Mouse (Mus musculus): ENCODE results near the gene Abhd16b. TPM values are rescaled to one million over a fixed set of nuclear protein-coding genes. Genes with fewer than 3 reads are reported as not detected.

Abhd16b gene
- polyA plus RNA-seq, 1 experiment from 2014 or later = not detected

- peak within 1 kb of the TSS; percentile 96 for H3K9ac ChIP-seq (replicated peaks)
- H3K27me3 ChIP-seq = no peaks in the 10 kb centered on the region
- ATAC-seq (ENCODE audit: insufficient number of reproducible peaks, insufficient read depth, low FRiP score, low TSS enrichment, low read depth) = peak; percentile 97
- H3K4me2 ChIP-seq = peak within 1 kb of the TSS; percentile 65
- H3K27ac ChIP-seq = peak within 1 kb of the TSS; percentile 98
- WGBS = under 1% methylated on average over 73 of the region's 74 CpGs
- peaks cover 29% of the 10 kb centered on the region for H3K36me3 ChIP-seq
- peaks cover 24% of the 10 kb centered on the region for H3K4me1 ChIP-seq (replicated peaks)
- H3K9me3 ChIP-seq = no peaks in the 10 kb centered on the region
- peak within 1 kb of the TSS; percentile 97 for H3K4me3 ChIP-seq (replicated peaks)
Measured at GRCm38 (mm10) chr2:181520118-181520935, 27.3 kb downstream of the Abhd16b start, which contains the start of gene Dnajc5. Dnajc5 (plus strand) TSS chr2:181520485.

GRCm38 (mm10) chr2:181520936-181521227, 27.9 kb downstream of the Abhd16b start:
- Histone ChIP-seq H3K9me3 (no peaks in the 10 kb centered on the region), H3K4me3 (replicated peaks) (peak overlapping the region; percentile 97), H3K4me1 (replicated peaks) (peaks cover 24% of the 10 kb centered on the region), H3K36me3 (peaks cover 25% of the 10 kb centered on the region), H3K27ac (peak overlapping the region; percentile 98), H3K27me3 (no peaks in the 10 kb centered on the region), H3K4me2 (peak overlapping the region; percentile 65), H3K9ac (replicated peaks) (peak overlapping the region; percentile 96)
- no peak for ATAC-seq (ENCODE audit: insufficient number of reproducible peaks, insufficient read depth, low FRiP score, low TSS enrichment, low read depth)
- WGBS = under 1% methylated on average over 17 of the region's 17 CpGs

GRCm38 (mm10) chr2:181521491-181521890, 28.5 kb downstream of the Abhd16b start:
- peak overlapping the region; percentile 97 for H3K4me3 ChIP-seq (replicated peaks)
- peaks cover 24% of the 10 kb centered on the region for H3K4me1 ChIP-seq (replicated peaks)
- no peaks in the 10 kb centered on the region for H3K9me3 ChIP-seq
- no peak for ATAC-seq (ENCODE audit: insufficient number of reproducible peaks, insufficient read depth, low FRiP score, low TSS enrichment, low read depth)
- no peaks in the 10 kb centered on the region for H3K27me3 ChIP-seq
- WGBS = 53% methylated on average over 10 of the region's 10 CpGs
- peak overlapping the region; percentile 96 for H3K9ac ChIP-seq (replicated peaks)
- H3K36me3 ChIP-seq = peaks cover 18% of the 10 kb centered on the region
- H3K4me2 ChIP-seq = peak overlapping the region; percentile 65
- H3K27ac ChIP-seq = no peak overlapping the region

- H3K4me3 ChIP-seq (replicated peaks) = no peak overlapping the region
- H3K9me3 ChIP-seq = no peaks in the 10 kb centered on the region
- 73% methylated on average over 5 of the region's 5 CpGs for WGBS
- H3K9ac ChIP-seq (replicated peaks) = no peak overlapping the region
- peaks cover 9% of the 10 kb centered on the region; the same call in 1 of the 2 replicates for H3K36me3 ChIP-seq
- no peak overlapping the region for H3K27ac ChIP-seq
- peaks cover 24% of the 10 kb centered on the region for H3K4me1 ChIP-seq (replicated peaks)
- H3K27me3 ChIP-seq = no peaks in the 10 kb centered on the region
- H3K4me2 ChIP-seq = no peak overlapping the region
- no peak for ATAC-seq (ENCODE audit: insufficient number of reproducible peaks, insufficient read depth, low FRiP score, low TSS enrichment, low read depth)
Measured at GRCm38 (mm10) chr2:181522811-181523210, 29.8 kb downstream of the Abhd16b start.

GRCm38 (mm10) chr2:181525526-181525925, 32.5 kb downstream of the Abhd16b start:
- no peaks in the 10 kb centered on the region for H3K9me3 ChIP-seq
- no peaks in the 10 kb centered on the region for H3K27me3 ChIP-seq
- no peak for ATAC-seq (ENCODE audit: insufficient number of reproducible peaks, insufficient read depth, low FRiP score, low TSS enrichment, low read depth)
- no peak overlapping the region for H3K9ac ChIP-seq (replicated peaks)
- no peak overlapping the region for H3K4me2 ChIP-seq
- peaks cover 28% of the 10 kb centered on the region for H3K36me3 ChIP-seq
- peaks cover 16% of the 10 kb centered on the region for H3K4me1 ChIP-seq (replicated peaks)
- H3K27ac ChIP-seq = no peak overlapping the region
- WGBS = 84% methylated on average over 5 of the region's 5 CpGs
- no peak overlapping the region for H3K4me3 ChIP-seq (replicated peaks)

GRCm38 (mm10) chr2:181529076-181529475, 36.1 kb downstream of the Abhd16b start:
- peaks cover 11% of the 10 kb centered on the region; the same call in 1 of the 2 replicates for H3K9me3 ChIP-seq
- no peaks in the 10 kb centered on the region for H3K4me1 ChIP-seq (replicated peaks)
- H3K9ac ChIP-seq (replicated peaks) = no peak overlapping the region
- ATAC-seq (ENCODE audit: insufficient number of reproducible peaks, insufficient read depth, low FRiP score, low TSS enrichment, low read depth) = no peak
- WGBS = 96% methylated on average over 1 of the region's 1 CpGs
- H3K4me3 ChIP-seq (replicated peaks) = no peak overlapping the region
- H3K4me2 ChIP-seq = no peak overlapping the region
- H3K27me3 ChIP-seq = no peaks in the 10 kb centered on the region
- peaks cover 46% of the 10 kb centered on the region for H3K36me3 ChIP-seq
- H3K27ac ChIP-seq = no peak overlapping the region

GRCm38 (mm10) chr2:181532589-181532988, 39.6 kb downstream of the Abhd16b start:
- 97% methylated on average over 3 of the region's 3 CpGs for WGBS

GRCm38 (mm10) chr2:181536410-181536809, 43.4 kb downstream of the Abhd16b start:
- H3K9ac ChIP-seq (replicated peaks) = no peak overlapping the region
- H3K4me1 ChIP-seq (replicated peaks) = no peaks in the 10 kb centered on the region; the same call in 1 of the 2 replicates
- 92% methylated on average over 2 of the region's 2 CpGs for WGBS
- H3K4me3 ChIP-seq (replicated peaks) = no peak overlapping the region
- ATAC-seq (ENCODE audit: insufficient number of reproducible peaks, insufficient read depth, low FRiP score, low TSS enrichment, low read depth) = no peak
- peaks cover 11% of the 10 kb centered on the region; the same call in 1 of the 2 replicates for H3K9me3 ChIP-seq
- H3K36me3 ChIP-seq = peaks cover 25% of the 10 kb centered on the region
- H3K4me2 ChIP-seq = no peak overlapping the region
- no peaks in the 10 kb centered on the region for H3K27me3 ChIP-seq
- H3K27ac ChIP-seq = no peak overlapping the region

More at GRCm38 (mm10) chr2:181532589-181532988, 39.6 kb downstream of the Abhd16b start:
- H3K9me3 ChIP-seq = peaks cover 11% of the 10 kb centered on the region; the same call in 1 of the 2 replicates
- H3K4me1 ChIP-seq (replicated peaks) = no peaks in the 10 kb centered on the region; the same call in 1 of the 2 replicates
- ATAC-seq (ENCODE audit: insufficient number of reproducible peaks, insufficient read depth, low FRiP score, low TSS enrichment, low read depth) = no peak
- no peak overlapping the region for H3K27ac ChIP-seq
- H3K4me3 ChIP-seq (replicated peaks) = no peak overlapping the region
- no peak overlapping the region for H3K4me2 ChIP-seq
- no peak overlapping the region for H3K9ac ChIP-seq (replicated peaks)
- no peaks in the 10 kb centered on the region for H3K27me3 ChIP-seq
- peaks cover 48% of the 10 kb centered on the region for H3K36me3 ChIP-seq

GRCm38 (mm10) chr2:181537444-181538047, 44.5 kb downstream of the Abhd16b start:
- no peak for ATAC-seq (ENCODE audit: insufficient number of reproducible peaks, insufficient read depth, low FRiP score, low TSS enrichment, low read depth)
- WGBS = 89% methylated on average over 2 of the region's 2 CpGs
- peaks cover 23% of the 10 kb centered on the region for H3K36me3 ChIP-seq
- H3K9me3 ChIP-seq = 0 out of 2 replicates have a peak, but pooled peaks cover 2% of the 10 kb centered on the region
- H3K9ac ChIP-seq (replicated peaks) = no peak overlapping the region
- no peak overlapping the region for H3K4me2 ChIP-seq
- no peaks in the 10 kb centered on the region; the same call in 1 of the 2 replicates for H3K4me1 ChIP-seq (replicated peaks)
- no peaks in the 10 kb centered on the region for H3K27me3 ChIP-seq
- 0 out of 2 replicates have a peak overlapping the region, but pooled peaks have one; percentile 54 for H3K27ac ChIP-seq
- no peak overlapping the region for H3K4me3 ChIP-seq (replicated peaks)

- 94% methylated on average over 6 of the region's 6 CpGs for WGBS
- ATAC-seq (ENCODE audit: insufficient number of reproducible peaks, insufficient read depth, low FRiP score, low TSS enrichment, low read depth) = no peak
- no peaks in the 10 kb centered on the region for H3K27me3 ChIP-seq
- H3K9me3 ChIP-seq = no peaks in the 10 kb centered on the region
- no peak overlapping the region for H3K4me2 ChIP-seq
- H3K36me3 ChIP-seq = peaks cover 27% of the 10 kb centered on the region
- H3K4me3 ChIP-seq (replicated peaks) = no peak overlapping the region
- H3K27ac ChIP-seq = no peak overlapping the region
- no peak overlapping the region for H3K9ac ChIP-seq (replicated peaks)
- H3K4me1 ChIP-seq (replicated peaks) = no peaks in the 10 kb centered on the region; the same call in 1 of the 2 replicates
Measured at GRCm38 (mm10) chr2:181541761-181542380, 48.9 kb downstream of the Abhd16b start.
